Mouse (Mus musculus): Measurements from ENCODE around the gene Polk. TPM values are rescaled to one million over a fixed set of nuclear protein-coding genes. Genes with fewer than 3 reads are reported as not detected.
A peak's percentile ranks its signal among the peaks of the same experiment; 100 is the strongest.

The Polk gene
- polyA plus RNA-seq, 1 experiment from 2014 or later, result 11.0 TPM

GRCm38 (mm10) chr13:96570313-96571015, 28.1 kb upstream of the Polk start:
- Histone ChIP-seq H3K36me3 (ENCODE audit: control insufficient read depth, insufficient read depth, low read length) (peaks cover 8% of the 10 kb centered on the region), H3K27me3 (replicated peaks; ENCODE audit: control insufficient read depth, insufficient read depth, low read length) (no peaks in the 10 kb centered on the region), H3K9me3 (ENCODE audit: control insufficient read depth, low read length) (no peaks in the 10 kb centered on the region), H3K27ac (ENCODE audit: low read depth) (peak overlapping the region; percentile 5), H3K4me2 (ENCODE audit: low read length) (peak overlapping the region; percentile 18; the same call in 1 of the 2 replicates), H3K9ac (ENCODE audit: low read length) (no peak overlapping the region), H3K4me3 (ENCODE audit: low read depth, low read length) (no peak overlapping the region), H3K4me1 (replicated peaks; ENCODE audit: control insufficient read depth, insufficient read depth, low read length) (0 out of 2 replicates have a peak, but pooled peaks cover 6% of the 10 kb centered on the region)
- peak; percentile 60 for DNase-seq (ENCODE audit: low spot score)
- 28% methylated on average over 10 of the region's 10 CpGs for WGBS
- peak; percentile 85 for ATAC-seq (replicated peaks; ENCODE audit: low FRiP score, low TSS enrichment, low read depth)

- H3K4me1 ChIP-seq (replicated peaks; ENCODE audit: control insufficient read depth, insufficient read depth, low read length), result 0 out of 2 replicates have a peak, but pooled peaks cover 6% of the 10 kb centered on the region
- WGBS, result 62% methylated on average over 6 of the region's 6 CpGs
- no peaks in the 10 kb centered on the region for H3K9me3 ChIP-seq (ENCODE audit: control insufficient read depth, low read length)
- no peak overlapping the region for H3K4me3 ChIP-seq (ENCODE audit: low read depth, low read length)
- H3K9ac ChIP-seq (ENCODE audit: low read length), result no peak overlapping the region
- peaks cover 6% of the 10 kb centered on the region for H3K36me3 ChIP-seq (ENCODE audit: control insufficient read depth, insufficient read depth, low read length)
- H3K4me2 ChIP-seq (ENCODE audit: low read length), result no peak overlapping the region
- DNase-seq (ENCODE audit: low spot score) (no peak), ATAC-seq (replicated peaks; ENCODE audit: low FRiP score, low TSS enrichment, low read depth) (no peak)
- no peaks in the 10 kb centered on the region for H3K27me3 ChIP-seq (replicated peaks; ENCODE audit: control insufficient read depth, insufficient read depth, low read length)
- no peak overlapping the region for H3K27ac ChIP-seq (ENCODE audit: low read depth)
Measured at GRCm38 (mm10) chr13:96567977-96568376, 25.6 kb upstream of the Polk start.

- no peak for DNase-seq (ENCODE audit: low spot score)
- WGBS, result 100% methylated on average over 3 of the region's 3 CpGs
Measured at GRCm38 (mm10) chr13:96555099-96555498, 12.7 kb upstream of the Polk start.

GRCm38 (mm10) chr13:96547941-96548340, 5.6 kb upstream of the Polk start:
- 82% methylated on average over 4 of the region's 4 CpGs for WGBS
- Histone ChIP-seq H3K4me1 (replicated peaks; ENCODE audit: control insufficient read depth, insufficient read depth, low read length) (peaks cover 3% of the 10 kb centered on the region; the same call in 1 of the 2 replicates), H3K9me3 (ENCODE audit: control insufficient read depth, low read length) (no peaks in the 10 kb centered on the region), H3K4me2 (ENCODE audit: low read length) (no peak overlapping the region), H3K4me3 (ENCODE audit: low read depth, low read length) (no peak overlapping the region), H3K27ac (ENCODE audit: low read depth) (no peak overlapping the region), H3K36me3 (ENCODE audit: control insufficient read depth, insufficient read depth, low read length) (no peaks in the 10 kb centered on the region), H3K27me3 (replicated peaks; ENCODE audit: control insufficient read depth, insufficient read depth, low read length) (no peaks in the 10 kb centered on the region), H3K9ac (ENCODE audit: low read length) (no peak overlapping the region)
- ATAC-seq (replicated peaks; ENCODE audit: low FRiP score, low TSS enrichment, low read depth) (no peak), DNase-seq (ENCODE audit: low spot score) (no peak)

More at GRCm38 (mm10) chr13:96555099-96555498, 12.7 kb upstream of the Polk start:
- H3K9me3 ChIP-seq (ENCODE audit: control insufficient read depth, low read length), result no peaks in the 10 kb centered on the region
- H3K4me1 ChIP-seq (replicated peaks; ENCODE audit: control insufficient read depth, insufficient read depth, low read length), result no peaks in the 10 kb centered on the region
- no peak overlapping the region for H3K27ac ChIP-seq (ENCODE audit: low read depth)
- H3K27me3 ChIP-seq (replicated peaks; ENCODE audit: control insufficient read depth, insufficient read depth, low read length), result no peaks in the 10 kb centered on the region
- no peaks in the 10 kb centered on the region for H3K36me3 ChIP-seq (ENCODE audit: control insufficient read depth, insufficient read depth, low read length)
- H3K9ac ChIP-seq (ENCODE audit: low read length), result no peak overlapping the region
- no peak overlapping the region for H3K4me2 ChIP-seq (ENCODE audit: low read length)
- no peak overlapping the region for H3K4me3 ChIP-seq (ENCODE audit: low read depth, low read length)
- no peak for ATAC-seq (replicated peaks; ENCODE audit: low FRiP score, low TSS enrichment, low read depth)

GRCm38 (mm10) chr13:96547250-96547649, 4.9 kb upstream of the Polk start:
- WGBS, result 78% methylated on average over 1 of the region's 1 CpGs
- H3K4me3 ChIP-seq (ENCODE audit: low read depth, low read length), result no peak overlapping the region
- DNase-seq (ENCODE audit: low spot score), result no peak

GRCm38 (mm10) chr13:96544506-96544905, 2.1 kb upstream of the Polk start:
- H3K9me3 ChIP-seq (ENCODE audit: control insufficient read depth, low read length), result no peaks in the 10 kb centered on the region
- peak overlapping the region; percentile 80 for H3K4me2 ChIP-seq (ENCODE audit: low read length)
- ATAC-seq (replicated peaks; ENCODE audit: low FRiP score, low TSS enrichment, low read depth) (no peak), DNase-seq (ENCODE audit: low spot score) (no peak)
- no peak overlapping the region for H3K27ac ChIP-seq (ENCODE audit: low read depth)
- no peaks in the 10 kb centered on the region for H3K27me3 ChIP-seq (replicated peaks; ENCODE audit: control insufficient read depth, insufficient read depth, low read length)
- 70% methylated on average over 2 of the region's 2 CpGs for WGBS
- H3K4me3 ChIP-seq (ENCODE audit: low read depth, low read length), result no peak overlapping the region
- peaks cover 3% of the 10 kb centered on the region; the same call in 1 of the 2 replicates for H3K4me1 ChIP-seq (replicated peaks; ENCODE audit: control insufficient read depth, insufficient read depth, low read length)
- no peak overlapping the region for H3K9ac ChIP-seq (ENCODE audit: low read length)
- H3K36me3 ChIP-seq (ENCODE audit: control insufficient read depth, insufficient read depth, low read length), result no peaks in the 10 kb centered on the region

More at GRCm38 (mm10) chr13:96547250-96547649, 4.9 kb upstream of the Polk start:
- no peak for ATAC-seq (replicated peaks; ENCODE audit: low FRiP score, low TSS enrichment, low read depth)
- H3K36me3 ChIP-seq (ENCODE audit: control insufficient read depth, insufficient read depth, low read length), result no peaks in the 10 kb centered on the region
- no peaks in the 10 kb centered on the region for H3K9me3 ChIP-seq (ENCODE audit: control insufficient read depth, low read length)
- H3K4me1 ChIP-seq (replicated peaks; ENCODE audit: control insufficient read depth, insufficient read depth, low read length), result peaks cover 3% of the 10 kb centered on the region; the same call in 1 of the 2 replicates
- no peaks in the 10 kb centered on the region for H3K27me3 ChIP-seq (replicated peaks; ENCODE audit: control insufficient read depth, insufficient read depth, low read length)
- no peak overlapping the region for H3K4me2 ChIP-seq (ENCODE audit: low read length)
- no peak overlapping the region for H3K9ac ChIP-seq (ENCODE audit: low read length)
- H3K27ac ChIP-seq (ENCODE audit: low read depth), result no peak overlapping the region

GRCm38 (mm10) chr13:96542901-96543891, 817 bp upstream of the Polk start:
- Histone ChIP-seq H3K9ac (ENCODE audit: low read length) (peak overlapping the region; percentile 90), H3K4me2 (ENCODE audit: low read length) (peak overlapping the region; percentile 80), H3K36me3 (ENCODE audit: control insufficient read depth, insufficient read depth, low read length) (no peaks in the 10 kb centered on the region), H3K4me3 (ENCODE audit: low read depth, low read length) (peak overlapping the region; percentile 98), H3K9me3 (ENCODE audit: control insufficient read depth, low read length) (no peaks in the 10 kb centered on the region), H3K4me1 (replicated peaks; ENCODE audit: control insufficient read depth, insufficient read depth, low read length) (peaks cover 3% of the 10 kb centered on the region; the same call in 1 of the 2 replicates), H3K27me3 (replicated peaks; ENCODE audit: control insufficient read depth, insufficient read depth, low read length) (no peaks in the 10 kb centered on the region), H3K27ac (ENCODE audit: low read depth) (peak overlapping the region; percentile 78)
- DNase-seq (ENCODE audit: low spot score) (no peak), ATAC-seq (replicated peaks; ENCODE audit: low FRiP score, low TSS enrichment, low read depth) (peak; percentile 78)
- WGBS, result under 1% methylated on average over 70 of the region's 73 CpGs

GRCm38 (mm10) chr13:96541381-96541780, 998 bp downstream of the Polk start:
- Histone ChIP-seq H3K4me2 (ENCODE audit: low read length) (peak overlapping the region; percentile 50), H3K4me1 (replicated peaks; ENCODE audit: control insufficient read depth, insufficient read depth, low read length) (peaks cover 3% of the 10 kb centered on the region; the same call in 1 of the 2 replicates), H3K9ac (ENCODE audit: low read length) (peak overlapping the region; percentile 43; the same call in 1 of the 2 replicates), H3K9me3 (ENCODE audit: control insufficient read depth, low read length) (no peaks in the 10 kb centered on the region), H3K4me3 (ENCODE audit: low read depth, low read length) (peak overlapping the region; percentile 98), H3K36me3 (ENCODE audit: control insufficient read depth, insufficient read depth, low read length) (no peaks in the 10 kb centered on the region), H3K27me3 (replicated peaks; ENCODE audit: control insufficient read depth, insufficient read depth, low read length) (no peaks in the 10 kb centered on the region), H3K27ac (ENCODE audit: low read depth) (no peak overlapping the region)
- ATAC-seq (replicated peaks; ENCODE audit: low FRiP score, low TSS enrichment, low read depth) (no peak), DNase-seq (ENCODE audit: low spot score) (no peak)
- WGBS, result 27% methylated on average over 2 of the region's 2 CpGs

Data from intestine, embryonic 14.5 days (tissue).